Mouse (Mus musculus): Measurements from ENCODE around the gene Olfr787.

Olfr787 gene

GRCm38 (mm10) chr10:129461562-129461961 is at the start of gene Olfr787:
Gene Olfr787, plus strand, starts transcription at chr10:129461862.
- DNase-seq (ENCODE audit: low spot score): no peak

- DNase-seq (ENCODE audit: low spot score): no peak
These were observed 34.7 kb upstream of the Olfr787 start, which contains the start of gene Olfr786 for GRCm38 (mm10) chr10:129427006-129427405. Gene Olfr786, plus strand, starts transcription at chr10:129427306.

- DNase-seq (ENCODE audit: low spot score): no peak
These were observed 9.0 kb downstream of the Olfr787 start, which contains the start of gene Olfr788 for GRCm38 (mm10) chr10:129470698-129471097. Gene Olfr788, plus strand, starts transcription at chr10:129470998.

- no peak for DNase-seq (ENCODE audit: low spot score)
These were observed 11.6 kb downstream of the Olfr787 start for GRCm38 (mm10) chr10:129473256-129473655.

GRCm38 (mm10) chr10:129473723-129474122 is 12.1 kb downstream of the Olfr787 start:
- DNase-seq (ENCODE audit: low spot score): no peak

- no peak for DNase-seq (ENCODE audit: low spot score)
These were observed 22.8 kb downstream of the Olfr787 start, which contains the start of gene Olfr789 for GRCm38 (mm10) chr10:129484452-129484851. Gene Olfr789, plus strand, starts transcription at chr10:129484752.

- DNase-seq (ENCODE audit: low spot score): no peak
These were observed 28.4 kb downstream of the Olfr787 start for GRCm38 (mm10) chr10:129490101-129490500.

- DNase-seq (ENCODE audit: low spot score): no peak
These were observed 36.5 kb downstream of the Olfr787 start, which contains the start of gene Olfr790 for GRCm38 (mm10) chr10:129498192-129498591. Gene Olfr790, plus strand, starts transcription at chr10:129498492.

Measured in T-cell, adult 2 months (primary cell).